Mouse (Mus musculus) liver, embryonic 14.5 days (tissue): ENCODE measurements around the gene Pdcd6. TPM values are rescaled to one million over a fixed set of nuclear protein-coding genes. Genes with fewer than 3 reads are reported as not detected.

ENCODE experiments used
- ATAC-seq: fragments of 200-750 bp; cut with Nextera tagmentation; 2 replicates; pipeline ENCODE4 v1.8.0; 2017; ENCODE audit warnings: moderate number of reproducible peaks, mild to moderate bottlenecking, moderate library complexity; ENCODE audit not compliant: insufficient read depth
- DNase-seq, 3 experiments: peaks; one replicate each; pipeline ENCODE4 v3.0.0-alpha.2; 2012 to 2013; ENCODE audit warnings: low read depth in 3 of 3, low spot score in 3 of 3
- H3K27ac ChIP-seq: fragments of 300-500 bp; sonication (generic); 2 replicates; pipeline ENCODE4 v1.5.1; 2014; ENCODE audit warnings: moderate library complexity, mild to moderate bottlenecking, control low read depth, inconsistent platforms
- H3K27me3 ChIP-seq: fragments of 300-500 bp; sonication (generic); 2 replicates; pipeline ENCODE4 v1.6.1; 2014; ENCODE audit warnings: mild to moderate bottlenecking, low read length, moderate library complexity; ENCODE audit not compliant: control insufficient read depth, insufficient read depth
- H3K36me3 ChIP-seq: fragments of 300-500 bp; sonication (generic); replicated peaks from 2 replicates; pipeline ENCODE4 v1.6.1; 2014; ENCODE audit warnings: low read depth; ENCODE audit not compliant: control insufficient read depth, insufficient read depth
- H3K4me1 ChIP-seq, 2 experiments: fragments of 200-500 bp in 1 of 2; fragments of 300-500 bp in 1 of 2; sonication (generic) in 1 of 2; replicated peaks; 2 replicates each; pipeline ENCODE4 v1.6.1; 2012 to 2014; ENCODE audit warnings: antibody characterized with exemption in 1 of 2, inconsistent platforms in 1 of 2, low read length in 1 of 2; ENCODE audit not compliant: control insufficient read depth in 2 of 2, insufficient read depth in 2 of 2
- H3K4me2 ChIP-seq: fragments of 300-500 bp; sonication (generic); 2 replicates; pipeline ENCODE4 v1.6.1; 2014; ENCODE audit warnings: low read depth, mild to moderate bottlenecking, control low read depth, moderate library complexity
- H3K4me3 ChIP-seq, 2 experiments: fragments of 200-500 bp in 1 of 2; fragments of 300-500 bp in 1 of 2; sonication (generic) in 1 of 2; 2 replicates each; pipeline ENCODE4 v1.5.1; 2012 to 2014; ENCODE audit warnings: low read depth in 2 of 2, low read length in 2 of 2, mild to moderate bottlenecking in 2 of 2, control low read depth in 1 of 2, inconsistent platforms in 1 of 2, moderate library complexity in 1 of 2; ENCODE audit not compliant: insufficient read depth in 1 of 2
- H3K9ac ChIP-seq: fragments of 300-500 bp; sonication (generic); replicated peaks from 2 replicates; pipeline ENCODE4 v1.6.1; 2014; ENCODE audit warnings: mild to moderate bottlenecking, control low read depth, moderate library complexity
- H3K9me3 ChIP-seq: fragments of 300-500 bp; sonication (generic); 2 replicates; pipeline ENCODE4 v1.6.1; 2016; ENCODE audit warnings: low read length, mixed read lengths; ENCODE audit not compliant: control insufficient read depth
- CTCF ChIP-seq: IDR thresholded peaks from 2 replicates; pipeline ENCODE4 v1.5.1; 2016; ENCODE audit warnings: antibody characterized with exemption, low read depth, control low read depth
- EP300 ChIP-seq: IDR thresholded peaks from 2 replicates; pipeline ENCODE4 v1.6.1; 2016; ENCODE audit warnings: antibody characterized with exemption, low read depth
- WGBS: fragments of 180-500 bp; shearing (Covaris S2); extraction: QIAGEN DNeasy Blood & Tissue Kit; methylation state at CpG from one replicate; pipeline ENCODE4 v1.1.7; 2014; ENCODE audit not compliant: insufficient replicate concordance; 5-methylcytosine and 5-hydroxymethylcytosine counted together
- polyA plus RNA-seq, 2 experiments: library from polyadenylated mRNA; depleted of rRNA in 1 of 2; stranded (reverse) in 1 of 2; unstranded in 1 of 2; fragments of >200 nt; fragmentation: Nextera tagmentation in 1 of 2; extraction: Ambion mirVana in 1 of 2; gene quantifications; 2 replicates each; pipeline versions ENCODE4 v1.2.1 to v1.2.3; 2012 to 2014

Gene Pdcd6
- polyA plus RNA-seq, 2 experiments: 56.0 to 73.4 TPM

DNA sequence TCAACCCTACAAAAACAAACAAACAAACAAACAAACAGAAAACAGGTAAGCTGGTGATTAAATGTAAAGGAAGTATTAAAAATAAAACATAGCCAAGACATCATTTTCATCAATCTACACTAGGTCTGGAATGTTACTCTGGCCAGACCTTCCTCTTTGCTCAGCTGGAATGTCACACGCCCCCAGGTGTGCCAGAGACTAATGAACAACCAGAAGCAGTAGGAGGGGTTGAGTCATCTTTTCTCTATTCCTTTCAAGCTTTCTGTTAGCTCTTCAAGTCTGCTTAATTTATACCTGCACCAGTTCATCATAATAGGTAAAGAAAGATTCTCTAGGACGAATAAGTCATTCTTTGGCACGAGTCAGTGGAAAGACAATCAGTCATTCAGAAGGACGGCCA is 994 bp downstream of the Pdcd6 start:
- Histone ChIP-seq H3K27me3 (no peaks in the 10 kb centered on the region), H3K9ac (peak overlapping the region; percentile 91), H3K4me2 (peak overlapping the region; percentile 93), H3K27ac (peak overlapping the region; percentile 48; the same call in 1 of the 2 replicates), H3K4me1 (peaks cover 14 to 18% of the 10 kb centered on the region in 2 experiments), H3K9me3 (no peaks in the 10 kb centered on the region), H3K36me3 (peaks cover 4% of the 10 kb centered on the region; the same call in 1 of the 2 replicates), H3K4me3 (peak overlapping the region; percentile 79 to 97)
- TF ChIP-seq EP300: no peak
- TF ChIP-seq CTCF: no peak
- DNase-seq (no peak), ATAC-seq (no peak)
- WGBS: 18% methylated on average over 4 of the region's 4 CpGs

DNA sequence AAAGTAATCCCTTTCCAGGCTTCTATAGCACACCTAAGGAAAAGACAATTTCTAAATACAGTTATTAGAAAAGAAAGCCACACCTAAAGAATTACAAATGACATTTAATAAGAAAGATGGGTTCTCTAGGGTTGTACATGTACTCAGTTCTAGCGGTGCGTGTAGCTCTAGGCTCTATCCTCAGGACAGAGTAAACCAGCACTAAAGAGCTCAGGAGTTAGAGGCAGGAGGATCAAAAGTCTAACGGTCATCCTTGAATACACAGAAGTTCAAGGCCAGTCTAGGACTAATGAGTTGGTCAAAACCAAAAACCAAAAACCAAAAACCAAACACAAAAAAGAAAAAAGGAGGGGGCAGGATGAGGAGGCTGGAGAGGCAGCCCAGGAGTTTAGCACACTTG is 2.8 kb downstream of the Pdcd6 start:
- no peak overlapping the region for H3K9ac ChIP-seq
- H3K27ac ChIP-seq: no peak overlapping the region
- H3K36me3 ChIP-seq: peaks cover 13% of the 10 kb centered on the region; the same call in 1 of the 2 replicates
- ATAC-seq: no peak
- H3K4me1 ChIP-seq: peaks cover 14 to 18% of the 10 kb centered on the region in 2 experiments
- no peaks in the 10 kb centered on the region for H3K27me3 ChIP-seq
- H3K9me3 ChIP-seq: no peaks in the 10 kb centered on the region
- DNase-seq: no peak
- WGBS: 88% methylated on average over 3 of the region's 3 CpGs
- no peak overlapping the region for H3K4me2 ChIP-seq
- H3K4me3 ChIP-seq: no peak overlapping the region
- TF ChIP-seq CTCF (no peak), EP300 (no peak)

DNA sequence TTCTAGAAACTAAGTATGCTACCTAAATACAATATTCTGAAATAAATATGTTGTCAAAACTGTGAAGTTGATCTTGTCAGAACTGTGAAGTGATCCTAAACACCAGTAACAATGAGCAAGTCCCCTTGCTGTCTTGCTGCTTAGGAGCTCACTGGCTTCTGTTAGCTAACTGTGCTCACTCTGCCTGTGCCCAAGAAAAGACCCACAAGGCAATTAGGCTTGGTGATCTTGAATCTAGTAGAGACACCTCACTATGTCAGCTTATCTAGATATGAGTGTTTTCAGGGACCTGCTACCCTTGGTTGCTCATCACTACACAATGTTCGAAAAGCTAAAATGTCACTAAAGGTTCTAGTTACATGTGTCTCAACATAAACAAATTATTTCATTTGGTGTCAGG is 11.6 kb downstream of the Pdcd6 start:
- no peak for DNase-seq
- Histone ChIP-seq H3K27me3 (no peaks in the 10 kb centered on the region), H3K36me3 (peaks cover 32% of the 10 kb centered on the region), H3K9me3 (no peaks in the 10 kb centered on the region), H3K4me1 (no peaks in the 10 kb centered on the region), H3K9ac (no peak overlapping the region), H3K4me3 (no peak overlapping the region), H3K27ac (no peak overlapping the region), H3K4me2 (no peak overlapping the region)
- 85% methylated on average over 1 of the region's 1 CpGs for WGBS
- TF ChIP-seq CTCF: no peak
- TF ChIP-seq EP300: no peak
- no peak for ATAC-seq

DNA sequence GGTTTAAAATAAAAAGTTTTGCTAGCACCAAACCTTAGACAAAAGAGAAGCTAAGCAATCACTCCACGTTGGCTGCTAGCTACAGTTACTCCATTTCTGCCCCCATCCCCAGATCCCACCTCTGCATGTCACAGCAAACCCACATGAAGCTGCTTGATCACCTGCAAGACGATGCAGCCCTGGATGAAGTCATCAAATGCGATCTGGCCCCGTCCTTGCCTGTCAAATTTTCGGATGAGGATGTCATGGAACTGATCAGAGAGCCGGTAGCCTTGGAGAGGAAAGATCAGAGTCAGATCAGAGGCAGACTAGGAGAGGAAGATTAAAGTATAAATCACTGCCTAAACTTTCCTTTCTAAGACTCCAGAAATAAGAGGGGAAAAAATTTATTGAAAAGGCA is 12.0 kb downstream of the Pdcd6 start:
- H3K27me3 ChIP-seq: no peaks in the 10 kb centered on the region
- DNase-seq (no peak), ATAC-seq (no peak)
- no peak overlapping the region for H3K9ac ChIP-seq
- TF ChIP-seq EP300 (no peak), CTCF (no peak)
- no peaks in the 10 kb centered on the region for H3K9me3 ChIP-seq
- H3K36me3 ChIP-seq: peaks cover 28% of the 10 kb centered on the region
- no peak overlapping the region for H3K27ac ChIP-seq
- no peak overlapping the region for H3K4me3 ChIP-seq
- H3K4me1 ChIP-seq: no peaks in the 10 kb centered on the region
- H3K4me2 ChIP-seq: no peak overlapping the region
- 79% methylated on average over 6 of the region's 6 CpGs for WGBS

DNA sequence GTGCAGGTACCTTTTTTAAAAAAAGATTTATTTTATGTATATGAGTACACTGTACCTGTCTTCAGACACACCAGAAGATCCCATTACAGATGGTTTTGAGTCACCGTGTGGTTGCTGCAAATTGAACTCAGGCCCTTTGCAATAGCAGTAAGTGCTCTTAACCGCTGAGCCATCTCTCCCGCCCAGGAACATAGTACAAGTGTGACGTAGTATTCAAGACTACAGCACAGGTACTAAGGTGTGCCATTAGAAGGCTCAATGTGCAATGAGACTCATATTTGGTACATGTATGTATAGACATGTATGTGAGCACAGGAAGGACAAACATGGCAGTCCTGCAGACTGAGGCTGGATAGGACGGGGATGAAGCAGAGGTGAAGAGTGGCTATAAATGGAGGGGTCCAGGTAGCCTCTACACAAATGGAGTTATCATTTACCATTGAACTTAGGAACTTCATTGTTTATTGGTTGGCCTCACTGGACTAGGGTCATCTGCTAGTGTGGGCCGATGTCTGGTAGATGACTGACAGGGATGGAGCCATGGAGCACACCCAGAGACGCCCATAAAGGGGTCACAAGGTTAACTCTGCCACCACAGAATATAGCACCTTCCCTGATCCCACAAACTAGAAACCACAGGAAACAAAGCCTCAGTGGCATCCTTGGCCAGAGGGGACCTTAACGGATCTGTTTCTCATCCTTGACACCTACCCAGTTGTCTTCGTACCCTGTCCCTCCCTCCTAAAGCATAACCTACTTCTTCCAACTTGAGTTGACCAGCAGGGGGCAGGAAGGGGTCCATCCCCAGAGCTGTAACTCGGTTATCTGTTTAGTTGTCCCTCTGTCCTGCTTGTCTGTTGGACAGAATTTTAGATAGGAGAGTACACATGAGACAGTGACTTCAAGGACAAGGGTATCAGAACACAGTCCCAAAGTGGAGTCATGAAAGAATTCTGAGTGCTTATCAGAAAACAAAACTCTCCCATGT is 15.0 kb downstream of the Pdcd6 start:
- TF ChIP-seq CTCF: peak; percentile 50
- no peak for TF ChIP-seq EP300
- Histone ChIP-seq H3K4me2 (no peak overlapping the region), H3K4me3 (no peak overlapping the region), H3K36me3 (peaks cover 17% of the 10 kb centered on the region), H3K9ac (no peak overlapping the region), H3K4me1 (no peaks in the 10 kb centered on the region), H3K9me3 (no peaks in the 10 kb centered on the region), H3K27me3 (no peaks in the 10 kb centered on the region), H3K27ac (no peak overlapping the region)
- ATAC-seq: no peak
- no peak for DNase-seq
- 73% methylated on average over 10 of the region's 10 CpGs for WGBS
